Mouse (Mus musculus) limb, embryonic 14.5 days (tissue): ENCODE results near the gene Dmpk. TPM values are rescaled to one million over a fixed set of nuclear protein-coding genes. Genes with fewer than 3 reads are reported as not detected.

Source experiments
- ATAC-seq: fragments of 200-750 bp; cut with Nextera tagmentation; 2 replicates; pipeline ENCODE4 v1.8.0; 2017; ENCODE audit warnings: low read depth, moderate number of reproducible peaks, moderate TSS enrichment; ENCODE audit not compliant: low FRiP score
- DNase-seq: peaks from one replicate; pipeline ENCODE4 v3.0.0-alpha.2; 2015; ENCODE audit warnings: low spot score
- H3K27ac ChIP-seq: fragments of 300-500 bp; sonication (generic); replicated peaks from 2 replicates; pipeline ENCODE4 v1.5.1; 2014; ENCODE audit warnings: low read depth, mild to moderate bottlenecking, low read length, moderate library complexity, mixed read lengths
- H3K27me3 ChIP-seq: fragments of 300-500 bp; sonication (generic); 2 replicates; pipeline ENCODE4 v1.6.1; 2014; ENCODE audit warnings: low read length, mixed read lengths; ENCODE audit not compliant: control insufficient read depth, insufficient read depth
- H3K36me3 ChIP-seq: fragments of 300-500 bp; sonication (generic); 2 replicates; pipeline ENCODE4 v1.6.1; 2014; ENCODE audit warnings: mild to moderate bottlenecking, low read length, moderate library complexity, mixed read lengths; ENCODE audit not compliant: control insufficient read depth, insufficient read depth
- H3K4me1 ChIP-seq: fragments of 300-500 bp; sonication (generic); 2 replicates; pipeline ENCODE4 v1.6.1; 2014; ENCODE audit warnings: antibody characterized with exemption, low read length, mixed read lengths; ENCODE audit not compliant: control insufficient read depth, insufficient read depth
- H3K4me2 ChIP-seq: fragments of 300-500 bp; sonication (generic); replicated peaks from 2 replicates; pipeline ENCODE4 v1.6.1; 2014; ENCODE audit warnings: low read depth, mild to moderate bottlenecking, low read length, moderate library complexity; ENCODE audit not compliant: severe bottlenecking
- H3K4me3 ChIP-seq: fragments of 300-500 bp; sonication (generic); replicated peaks from 2 replicates; pipeline ENCODE4 v1.5.1; 2014; ENCODE audit warnings: low read length
- H3K9ac ChIP-seq: fragments of 300-500 bp; sonication (generic); 2 replicates; pipeline ENCODE4 v1.6.1; 2014; ENCODE audit warnings: mild to moderate bottlenecking, low read depth, low read length, moderate library complexity; ENCODE audit not compliant: severe bottlenecking
- H3K9me3 ChIP-seq: fragments of 300-500 bp; sonication (generic); 2 replicates; pipeline ENCODE4 v1.6.1; 2016; ENCODE audit warnings: low read length; ENCODE audit not compliant: control insufficient read depth
- POLR2A ChIP-seq: fragments of 200-500 bp; IDR thresholded peaks from 2 replicates; pipeline ENCODE4 v1.8.0; 2012; ENCODE audit warnings: inconsistent platforms, mild to moderate bottlenecking, moderate library complexity, borderline replicate concordance; ENCODE audit not compliant: insufficient read depth, insufficient read length; ENCODE audit errors: extremely low read depth
- WGBS: fragments of 180-500 bp; shearing (Covaris S2); extraction: QIAGEN DNeasy Blood & Tissue Kit; methylation state at CpG from one replicate; pipeline ENCODE4 v1.1.7; 2014; 5-methylcytosine and 5-hydroxymethylcytosine counted together
- polyA plus RNA-seq, 2 experiments: library from polyadenylated mRNA; depleted of rRNA in 1 of 2; stranded (reverse) in 1 of 2; unstranded in 1 of 2; fragments of >200 nt; fragmentation: Nextera tagmentation in 1 of 2; extraction: Ambion mirVana in 1 of 2; gene quantifications; 2 replicates each; pipeline versions ENCODE4 v1.2.1 to v1.2.3; 2012 to 2014

The Dmpk gene
- polyA plus RNA-seq, 2 experiments = 37.1 to 143 TPM

DNA sequence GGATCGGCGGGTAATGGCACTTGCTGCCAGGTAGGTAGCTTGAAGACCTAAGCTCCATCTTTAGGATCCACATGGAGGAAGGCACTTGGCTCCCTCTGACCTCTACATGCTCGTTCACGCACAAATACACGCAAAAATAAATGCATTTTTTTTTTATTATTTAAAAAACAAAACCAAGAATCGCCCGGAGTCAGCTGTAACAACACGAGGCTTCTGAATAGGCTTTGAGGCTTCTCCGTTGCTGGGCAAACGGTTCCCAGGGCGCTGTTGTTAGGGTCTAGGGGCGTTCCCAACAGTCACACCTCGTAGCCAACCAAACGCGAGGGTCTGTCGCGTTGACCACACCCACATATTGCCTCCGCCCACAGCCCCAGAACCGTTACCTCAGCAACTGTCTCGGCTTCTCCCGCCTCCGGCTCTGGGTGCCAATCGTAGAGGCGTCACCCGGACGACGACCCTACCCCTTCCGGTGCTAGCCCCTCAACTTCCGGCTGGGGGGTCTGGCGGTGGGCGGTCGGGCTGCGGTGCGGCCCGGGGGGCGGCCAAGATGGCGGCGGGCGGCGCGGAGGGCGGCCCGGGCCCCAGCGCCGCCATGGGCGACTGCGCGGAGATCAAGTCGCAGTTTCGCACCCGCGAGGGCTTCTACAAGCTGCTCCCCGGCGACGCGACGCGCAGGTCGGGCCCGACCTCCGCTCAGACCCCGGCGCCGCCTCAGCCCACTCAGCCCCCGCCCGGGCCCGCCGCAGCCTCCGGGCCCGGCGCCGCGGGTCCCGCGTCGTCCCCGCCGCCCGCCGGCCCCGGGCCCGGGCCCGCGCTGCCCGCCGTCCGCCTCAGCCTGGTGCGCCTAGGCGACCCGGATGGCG, 7.7 kb upstream of the Dmpk start, which contains the start of gene Dmwd:
Dmwd (plus strand) TSS at position 505 of the 863 bp plus-strand sequence.
- ATAC-seq (peak; percentile 99), DNase-seq (peak; percentile 99)
- peak within 1 kb of the TSS; percentile 94 for H3K4me3 ChIP-seq
- WGBS = under 1% methylated on average over 58 of the region's 91 CpGs
- no peaks in the 10 kb centered on the region for H3K27me3 ChIP-seq
- H3K4me2 ChIP-seq = peak within 1 kb of the TSS; percentile 87
- peaks cover 30% of the 10 kb centered on the region for H3K36me3 ChIP-seq
- peaks cover 13% of the 10 kb centered on the region for H3K4me1 ChIP-seq
- H3K27ac ChIP-seq = peak within 1 kb of the TSS; percentile 82
- peak; percentile 81; the same call in 1 of the 2 replicates for TF ChIP-seq POLR2A
- no peaks in the 10 kb centered on the region for H3K9me3 ChIP-seq
- H3K9ac ChIP-seq = peak within 1 kb of the TSS; percentile 94

DNA sequence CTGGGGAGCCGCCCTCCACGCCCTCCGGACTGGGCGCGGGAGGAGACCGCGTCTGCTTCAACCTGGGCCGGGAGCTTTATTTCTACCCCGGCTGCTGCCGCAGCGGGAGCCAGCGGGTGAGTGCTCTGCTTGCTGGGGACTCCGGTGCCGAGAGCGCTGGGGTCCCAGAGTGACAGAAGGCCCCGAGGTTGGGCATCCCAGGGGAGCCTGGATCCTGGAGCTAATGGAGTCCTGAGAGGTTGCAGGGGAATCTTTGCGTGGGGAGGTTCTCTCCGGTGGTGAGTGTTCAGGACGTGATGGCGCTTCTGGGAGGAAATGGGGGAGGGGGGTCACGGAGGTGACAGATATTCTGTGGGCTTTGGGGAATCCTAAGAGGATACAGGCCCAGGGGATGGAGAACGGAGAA, 7.1 kb upstream of the Dmpk start:
- ATAC-seq = no peak
- H3K36me3 ChIP-seq = peaks cover 37% of the 10 kb centered on the region

DNA sequence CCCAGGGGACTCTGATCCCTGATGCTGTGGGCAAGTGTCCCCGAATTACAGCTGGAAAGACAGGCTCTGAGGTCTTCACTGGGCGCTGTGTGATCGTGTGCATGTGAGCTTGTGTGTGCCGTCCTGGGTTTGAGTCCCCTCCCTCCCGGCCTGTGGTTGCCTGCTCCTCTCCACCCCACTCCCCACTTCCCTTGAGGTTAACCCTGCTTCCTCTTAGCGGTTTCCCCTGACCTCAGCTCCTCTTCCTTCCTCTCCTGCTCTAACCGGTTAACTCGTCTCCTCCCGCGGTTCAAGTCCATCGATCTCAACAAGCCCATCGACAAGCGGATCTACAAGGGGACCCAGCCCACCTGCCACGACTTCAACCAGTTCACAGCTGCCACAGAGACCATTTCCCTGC, 5.9 kb upstream of the Dmpk start:
- Histone ChIP-seq H3K9me3 (no peaks in the 10 kb centered on the region), H3K27me3 (no peaks in the 10 kb centered on the region), H3K9ac (peak overlapping the region; percentile 94; the same call in 1 of the 2 replicates), H3K4me1 (peaks cover 14% of the 10 kb centered on the region), H3K4me2 (peak overlapping the region; percentile 87; the same call in 1 of the 2 replicates), H3K36me3 (peaks cover 48% of the 10 kb centered on the region), H3K27ac (no peak overlapping the region), H3K4me3 (peak overlapping the region; percentile 94)
- TF ChIP-seq POLR2A = no peak
- no peak for ATAC-seq
- DNase-seq = no peak
- 75% methylated on average over 14 of the region's 14 CpGs for WGBS

More for the DNA sequence above, 7.1 kb upstream of the Dmpk start:
- H3K4me1 ChIP-seq = peaks cover 13% of the 10 kb centered on the region
- H3K27ac ChIP-seq = peak overlapping the region; percentile 82
- no peak for TF ChIP-seq POLR2A
- no peaks in the 10 kb centered on the region for H3K9me3 ChIP-seq
- DNase-seq = no peak
- peak overlapping the region; percentile 94 for H3K9ac ChIP-seq
- WGBS = 0% methylated on average over 21 of the region's 22 CpGs
- H3K4me2 ChIP-seq = peak overlapping the region; percentile 87
- H3K27me3 ChIP-seq = no peaks in the 10 kb centered on the region
- peak overlapping the region; percentile 94 for H3K4me3 ChIP-seq

DNA sequence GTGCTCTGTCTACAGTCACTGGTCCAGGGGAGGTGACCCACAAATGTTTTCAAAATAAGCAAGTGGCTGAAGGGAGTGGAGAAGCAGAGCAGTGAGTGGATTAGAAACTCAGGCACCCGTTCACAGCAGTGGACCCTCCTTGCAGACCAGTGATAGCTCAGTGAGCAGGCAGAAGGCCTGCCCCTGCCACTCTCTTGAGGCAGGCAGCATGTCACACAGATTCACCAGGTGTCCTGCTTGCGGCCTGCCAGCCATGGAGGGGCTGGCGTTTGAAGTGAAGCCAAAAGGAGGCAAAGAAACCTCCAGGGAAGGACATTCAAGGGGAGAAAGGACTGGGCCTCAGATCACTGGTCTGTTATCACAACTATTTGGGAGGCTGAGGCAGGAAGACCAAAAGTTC, 4.9 kb upstream of the Dmpk start:
- Histone ChIP-seq H3K27me3 (no peaks in the 10 kb centered on the region), H3K4me2 (no peak overlapping the region), H3K36me3 (peaks cover 52% of the 10 kb centered on the region), H3K9ac (no peak overlapping the region), H3K27ac (no peak overlapping the region), H3K4me1 (peaks cover 24% of the 10 kb centered on the region), H3K4me3 (no peak overlapping the region), H3K9me3 (no peaks in the 10 kb centered on the region)
- ATAC-seq = no peak
- no peak for TF ChIP-seq POLR2A
- DNase-seq = no peak
- 85% methylated on average over 3 of the region's 3 CpGs for WGBS

DNA sequence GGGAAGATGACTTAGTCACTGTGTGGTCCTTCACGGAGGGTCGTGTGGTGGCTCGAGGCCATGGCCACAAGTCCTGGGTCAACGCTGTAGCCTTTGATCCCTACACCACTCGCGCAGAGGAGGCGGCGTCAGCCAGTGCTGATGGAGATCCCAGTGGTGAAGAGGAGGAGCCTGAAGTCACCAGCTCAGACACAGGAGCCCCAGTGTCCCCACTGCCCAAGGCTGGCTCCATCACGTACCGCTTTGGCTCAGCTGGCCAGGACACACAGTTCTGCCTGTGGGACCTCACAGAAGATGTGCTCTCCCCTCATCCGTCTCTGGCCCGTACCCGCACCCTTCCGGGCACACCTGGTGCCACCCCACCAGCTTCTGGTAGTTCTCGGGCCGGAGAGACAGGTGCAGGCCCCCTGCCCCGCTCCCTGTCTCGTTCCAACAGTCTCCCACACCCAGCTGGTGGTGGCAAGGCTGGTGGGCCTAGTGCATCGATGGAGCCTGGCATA, 3.1 kb upstream of the Dmpk start:
- TF ChIP-seq POLR2A = no peak
- no peaks in the 10 kb centered on the region for H3K9me3 ChIP-seq
- H3K27ac ChIP-seq = no peak overlapping the region
- H3K4me3 ChIP-seq = no peak overlapping the region
- no peak for ATAC-seq
- H3K4me2 ChIP-seq = no peak overlapping the region
- WGBS = 87% methylated on average over 19 of the region's 19 CpGs
- peaks cover 35% of the 10 kb centered on the region for H3K4me1 ChIP-seq
- peaks cover 58% of the 10 kb centered on the region for H3K36me3 ChIP-seq
- no peaks in the 10 kb centered on the region for H3K27me3 ChIP-seq
- no peak overlapping the region for H3K9ac ChIP-seq
- DNase-seq = no peak
